Mouse (Mus musculus) CD4-positive naive resting alpha-beta T cell, adult 57 days (primary cell): Measurements from ENCODE around the gene Fam129b. TPM values are rescaled to one million over a fixed set of nuclear protein-coding genes. Genes with fewer than 3 reads are reported as not detected.

Experiments used
- total RNA-seq: library from RNA; stranded (reverse); gene quantifications from one replicate; pipeline ENCODE4 v1.2.4, GENCODE M21; 2023

Gene Fam129b
- total RNA-seq, result 0.65 TPM

GRCm38 (mm10) chr2:32875675-32876489 lies at the start of gene Fam129b:
TSS of gene Fam129b (plus strand) at chr2:32876114.

GRCm38 (mm10) chr2:32846805-32847467 lies 29.0 kb upstream of the Fam129b start, which contains the start of gene Stxbp1:
TSS of gene Stxbp1 (minus strand) at chr2:32847245.

GRCm38 (mm10) chr2:32961192-32961995 lies 85.5 kb downstream of the Fam129b start, which contains the start of the genes Rpl12 and Lrsam1:
TSS of gene Rpl12 (plus strand) at chr2:32961559.
TSS of gene Lrsam1 (minus strand) at chr2:32961614.

Other genes with a start within 250 kb of the Fam129b start
- 5.6 TPM for gene Eng, start 229.5 kb upstream of the Fam129b start, total RNA-seq
- gene Fpgs, start 172.0 kb upstream of the Fam129b start, total RNA-seq, result 42.6 TPM
- 109 TPM for gene Cdk9, start 163.0 kb upstream of the Fam129b start, total RNA-seq
- gene Sh2d3c, start 155.1 kb upstream of the Fam129b start, total RNA-seq, result 104 TPM
- not detected for gene 6330409D20Rik, start 135.1 kb upstream of the Fam129b start, total RNA-seq
- gene Tor2a, start 118.9 kb upstream of the Fam129b start, total RNA-seq, result 30.4 TPM
- not detected for gene Ttc16, start 100.5 kb upstream of the Fam129b start, total RNA-seq
- gene Ptrh1, start 100.3 kb upstream of the Fam129b start, total RNA-seq, result 8.0 TPM
- gene Cfap157, start 91.7 kb upstream of the Fam129b start, total RNA-seq, result not detected
- 1.8 TPM for gene Stxbp1, start 28.9 kb upstream of the Fam129b start, total RNA-seq
- 1,346 TPM for gene Rpl12, start 85.4 kb downstream of the Fam129b start, total RNA-seq
- 9.1 TPM for gene Lrsam1, start 85.5 kb downstream of the Fam129b start, total RNA-seq
- 4.1 TPM for gene Slc2a8, start 106.0 kb downstream of the Fam129b start, total RNA-seq